Mouse (Mus musculus): ENCODE measurements at regions not wholly inside any gene's neighbourhood (a gene's known extent, or its start where the extent isn't known, plus 50 kb on each side); places are given as distances from the start of the nearest gene placed in this dataset.

GRCm38 (mm10) chr15:62350862-62351757 lies 1428.3 kb upstream of the A1bg start:
- no peak for DNase-seq (ENCODE audit: low spot score in 2 of 2)

- DNase-seq (ENCODE audit: low spot score in 2 of 2): no peak
Measured at GRCm38 (mm10) chr15:62349981-62350380, 1427.2 kb upstream of the A1bg start.

- DNase-seq (ENCODE audit: low spot score in 2 of 2): no peak
Measured at GRCm38 (mm10) chr15:62348956-62349355, 1426.1 kb upstream of the A1bg start.

GRCm38 (mm10) chr15:62347697-62348096 lies 1424.9 kb upstream of the A1bg start:
- DNase-seq (ENCODE audit: low spot score in 2 of 2): no peak

- no peak for DNase-seq (ENCODE audit: low spot score in 2 of 2)
Measured at GRCm38 (mm10) chr15:62345893-62346292, 1423.1 kb upstream of the A1bg start.

- DNase-seq (ENCODE audit: low spot score in 2 of 2): no peak
Measured at GRCm38 (mm10) chr15:62336454-62337284, 1413.9 kb upstream of the A1bg start.

- DNase-seq (ENCODE audit: low spot score in 2 of 2): no peak
Measured at GRCm38 (mm10) chr15:62334256-62335009, 1411.6 kb upstream of the A1bg start.

- no peak for DNase-seq (ENCODE audit: low spot score in 2 of 2)
Measured at GRCm38 (mm10) chr15:62332129-62332528, 1409.3 kb upstream of the A1bg start.

- no peak for DNase-seq (ENCODE audit: low spot score in 2 of 2)
Measured at GRCm38 (mm10) chr15:62331138-62331800, 1408.5 kb upstream of the A1bg start.

GRCm38 (mm10) chr15:62328920-62329319 lies 1406.1 kb upstream of the A1bg start:
- DNase-seq (ENCODE audit: low spot score in 2 of 2): peak in 1 of 2 experiments; percentile 22

- no peak for DNase-seq (ENCODE audit: low spot score in 2 of 2)
Measured at GRCm38 (mm10) chr15:62328305-62328881, 1405.6 kb upstream of the A1bg start.

GRCm38 (mm10) chr15:62327481-62327880 lies 1404.7 kb upstream of the A1bg start:
- no peak for DNase-seq (ENCODE audit: low spot score in 2 of 2)

GRCm38 (mm10) chr15:62326524-62326923 lies 1403.7 kb upstream of the A1bg start:
- DNase-seq (ENCODE audit: low spot score in 2 of 2): no peak

GRCm38 (mm10) chr15:62325451-62326290 lies 1402.9 kb upstream of the A1bg start:
- DNase-seq (ENCODE audit: low spot score in 2 of 2): no peak

- DNase-seq (ENCODE audit: low spot score in 2 of 2): no peak
Measured at GRCm38 (mm10) chr15:62320966-62321365, 1398.2 kb upstream of the A1bg start.

GRCm38 (mm10) chr15:62314449-62314848 lies 1391.6 kb upstream of the A1bg start:
- no peak for DNase-seq (ENCODE audit: low spot score in 2 of 2)

GRCm38 (mm10) chr15:62302233-62302632 lies 1379.4 kb upstream of the A1bg start:
- no peak for DNase-seq (ENCODE audit: low spot score in 2 of 2)

- DNase-seq (ENCODE audit: low spot score in 2 of 2): no peak
Measured at GRCm38 (mm10) chr15:62301567-62301966, 1378.8 kb upstream of the A1bg start.

GRCm38 (mm10) chr15:62297138-62297537 lies 1374.3 kb upstream of the A1bg start:
- DNase-seq (ENCODE audit: low spot score in 2 of 2): no peak

Data from right cerebral cortex, postnatal 36 days (tissue).